Comparison of ENCODE assay signal across 8 mouse cellular contexts in the genomic region with DNA sequence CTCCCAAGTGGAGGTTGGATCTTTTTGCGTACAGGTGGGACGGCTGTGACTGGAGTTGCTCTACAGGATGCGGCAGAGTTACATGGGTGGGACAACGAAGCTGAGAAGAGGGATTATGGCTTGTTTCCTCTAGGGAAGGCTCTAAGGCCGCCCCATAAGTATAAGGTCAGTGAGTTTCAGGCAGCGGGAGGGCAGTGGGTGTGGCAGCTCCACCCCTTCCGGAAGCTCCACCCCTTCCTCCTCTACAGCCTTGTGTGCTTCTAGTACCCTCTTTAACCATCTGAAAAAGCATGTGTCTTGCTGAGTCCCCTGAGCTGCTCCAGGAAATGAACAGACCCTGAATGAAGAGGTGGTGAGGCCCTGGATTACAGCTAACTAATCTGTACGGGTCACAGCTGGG.
DNase-seq lines count a peak whose midpoint lies in the region; ATAC-seq lines count a peak whose summit lies in the region.

No protein-coding gene starts in this region.

- no peaks in the 10 kb centered on the region for H3K36me3 ChIP-seq in forebrain, embryonic 10.5 days (replicated peaks)
- no peaks in the 10 kb centered on the region for H3K36me3 ChIP-seq in hindbrain, embryonic 16.5 days (ENCODE audit: control insufficient read depth, insufficient read depth, low read length)

- WGBS in forebrain, embryonic 10.5 days = 5% methylated on average over 8 of the region's 8 CpGs
- WGBS in hindbrain, embryonic 16.5 days = 11% methylated on average over 8 of the region's 8 CpGs

- no peaks in the 10 kb centered on the region for H3K27me3 ChIP-seq in forebrain, embryonic 10.5 days (ENCODE audit: poor library complexity, severe bottlenecking)
- H3K27me3 ChIP-seq in hindbrain, embryonic 16.5 days (replicated peaks; ENCODE audit: control insufficient read depth, insufficient read depth, low read length) = no peaks in the 10 kb centered on the region

- ATAC-seq in hindbrain, embryonic 16.5 days = no peak

- peak overlapping the region; percentile 4; the same call in 1 of the 2 replicates for H3K4me2 ChIP-seq in hindbrain, embryonic 16.5 days (ENCODE audit: low read length)

- peak overlapping the region; percentile 85 for H3K27ac ChIP-seq in forebrain, embryonic 10.5 days
- peak overlapping the region; percentile 80 for H3K27ac ChIP-seq in hindbrain, embryonic 16.5 days (ENCODE audit: low read depth, low read length)

- H3K4me3 ChIP-seq in forebrain, embryonic 10.5 days = peak overlapping the region; percentile 19; the same call in 1 of the 2 replicates
- no peak overlapping the region for H3K4me3 ChIP-seq in hindbrain, embryonic 16.5 days (ENCODE audit: low read length)

- no peaks in the 10 kb centered on the region for H3K9me3 ChIP-seq in forebrain, embryonic 10.5 days
- no peaks in the 10 kb centered on the region for H3K9me3 ChIP-seq in hindbrain, embryonic 16.5 days (ENCODE audit: control insufficient read depth, low read length)

- no peak overlapping the region for H3K9ac ChIP-seq in hindbrain, embryonic 16.5 days (ENCODE audit: low read depth, low read length)

- H3K4me1 ChIP-seq in forebrain, embryonic 10.5 days = peaks cover 75% of the 10 kb centered on the region
- H3K4me1 ChIP-seq in hindbrain, embryonic 16.5 days (ENCODE audit: control insufficient read depth, insufficient read depth, low read depth, low read length) = peaks cover 29% of the 10 kb centered on the region

- peak; percentile 40 for DNase-seq in cerebellum, adult 9-11 months
- no peak for DNase-seq in cerebellum, adult 9-10 months
- peak; percentile 41 for DNase-seq in forebrain, embryonic 10.5 days (ENCODE audit: extremely low spot score, low spot score)
- peak; percentile 77 to 82 for DNase-seq in lung, postnatal 4 days
- DNase-seq in spleen, postnatal 4 days (ENCODE audit: low spot score in 2 of 2) = peak; percentile 61 to 65
- no peak for DNase-seq in layer of hippocampus, adult 9-10 months (ENCODE audit: low spot score)
- DNase-seq in right cerebral cortex, adult 2 months (ENCODE audit: low spot score in 2 of 2) = no peak

Comparison
In these comparisons a context has a peak if more than half of its experiments do, and no peak if none do; other contexts are left out.
1. DNase-seq: peak in cerebellum, adult 9-11 months (single experiment), forebrain, embryonic 10.5 days (single experiment), lung, postnatal 4 days (2 of 2) and spleen, postnatal 4 days (2 of 2); none in cerebellum, adult 9-10 months (single experiment), layer of hippocampus, adult 9-10 months (single experiment) and right cerebral cortex, adult 2 months (0 of 2).